Mouse (Mus musculus) heart, embryonic 14.5 days (tissue): Measurements from ENCODE around the gene C1qtnf5. TPM values are rescaled to one million over a fixed set of nuclear protein-coding genes. Genes with fewer than 3 reads are reported as not detected.

Experiments
- ATAC-seq: fragments of 200-750 bp; cut with Nextera tagmentation; 2 replicates; pipeline ENCODE4 v1.8.0; 2017; ENCODE audit warnings: low read depth, moderate TSS enrichment; ENCODE audit not compliant: insufficient number of reproducible peaks, insufficient read depth, low FRiP score
- H3K27ac ChIP-seq, 2 experiments: fragments of 200-500 bp in 1 of 2; fragments of 300-500 bp in 1 of 2; sonication (generic) in 1 of 2; replicated peaks in 1 of 2; 2 replicates each; pipeline ENCODE4 v1.5.1; 2012 to 2014; ENCODE audit warnings: low read depth in 2 of 2, low read length in 2 of 2, control low read depth in 1 of 2, mild to moderate bottlenecking in 1 of 2, mixed read lengths in 1 of 2; ENCODE audit not compliant: control insufficient read depth in 1 of 2, insufficient read depth in 1 of 2
- H3K27me3 ChIP-seq: fragments of 300-500 bp; sonication (generic); 2 replicates; pipeline ENCODE4 v1.6.1; 2014; ENCODE audit warnings: mild to moderate bottlenecking, low read length, control low read depth; ENCODE audit not compliant: control insufficient read depth, insufficient read depth
- H3K36me3 ChIP-seq: fragments of 300-500 bp; sonication (generic); 2 replicates; pipeline ENCODE4 v1.6.1; 2014; ENCODE audit warnings: mild to moderate bottlenecking, control low read depth, low read length, mixed read lengths; ENCODE audit not compliant: control insufficient read depth, insufficient read depth
- H3K4me1 ChIP-seq, 2 experiments: fragments of 200-500 bp in 1 of 2; fragments of 300-500 bp in 1 of 2; sonication (generic) in 1 of 2; 2 replicates each; pipeline ENCODE4 v1.6.1; 2012 to 2014; ENCODE audit warnings: low read length in 2 of 2, control low read depth in 1 of 2, mixed read lengths in 1 of 2; ENCODE audit not compliant: control insufficient read depth in 2 of 2, insufficient read depth in 2 of 2
- H3K4me2 ChIP-seq: fragments of 300-500 bp; sonication (generic); 2 replicates; pipeline ENCODE4 v1.6.1; 2014; ENCODE audit warnings: mild to moderate bottlenecking, low read length
- H3K4me3 ChIP-seq, 2 experiments: fragments of 200-500 bp in 1 of 2; fragments of 300-500 bp in 1 of 2; sonication (generic) in 1 of 2; 2 replicates each; pipeline ENCODE4 v1.5.1; 2012 to 2014; ENCODE audit warnings: low read length in 2 of 2, mild to moderate bottlenecking in 2 of 2, control low read depth in 1 of 2, low read depth in 1 of 2, moderate library complexity in 1 of 2; ENCODE audit not compliant: control insufficient read depth in 1 of 2, insufficient read depth in 1 of 2
- H3K9ac ChIP-seq: fragments of 300-500 bp; sonication (generic); 2 replicates; pipeline ENCODE4 v1.6.1; 2014; ENCODE audit warnings: mild to moderate bottlenecking, low read length
- H3K9me3 ChIP-seq: fragments of 300-500 bp; sonication (generic); 2 replicates; pipeline ENCODE4 v1.6.1; 2016; ENCODE audit warnings: low read length, control low read depth; ENCODE audit not compliant: control insufficient read depth
- WGBS: fragments of 180-500 bp; shearing (Covaris S2); extraction: QIAGEN DNeasy Blood & Tissue Kit; methylation state at CpG from one replicate; pipeline ENCODE4 v1.1.7; 2014; 5-methylcytosine and 5-hydroxymethylcytosine counted together
- polyA plus RNA-seq: library from polyadenylated mRNA; unstranded; fragments of >200 nt; fragmentation: Nextera tagmentation; extraction: Ambion mirVana; gene quantifications from 2 replicates; pipeline ENCODE4 v1.2.1, GENCODE M21; 2014

The C1qtnf5 gene
- polyA plus RNA-seq, 1 experiment from 2014 or later = 2.7 TPM

- ATAC-seq = no peak
- Histone ChIP-seq H3K27ac (0 out of 4 replicates have a peak overlapping the region, but pooled peaks of 1 of the 2 experiments have one; percentile 3), H3K9ac (no peak overlapping the region), H3K36me3 (peaks cover 82% of the 10 kb centered on the region), H3K27me3 (no peaks in the 10 kb centered on the region), H3K9me3 (no peaks in the 10 kb centered on the region), H3K4me1 (peaks cover 0 to 17% of the 10 kb centered on the region in 2 experiments; a peak in 2 of 4 replicates), H3K4me3 (no peak overlapping the region), H3K4me2 (no peak overlapping the region)
- 23% methylated on average over 8 of the region's 8 CpGs for WGBS
Measured at GRCm38 (mm10) chr9:44144023-44144717, 37.1 kb downstream of the C1qtnf5 start.

- H3K4me2 ChIP-seq = no peak overlapping the region
- H3K9ac ChIP-seq = no peak overlapping the region
- ATAC-seq = no peak
- H3K4me3 ChIP-seq = no peak overlapping the region
- H3K36me3 ChIP-seq = peaks cover 82% of the 10 kb centered on the region
- H3K27ac ChIP-seq = 0 out of 4 replicates have a peak overlapping the region, but pooled peaks of 1 of the 2 experiments have one; percentile 3
- H3K4me1 ChIP-seq = peaks cover 0 to 15% of the 10 kb centered on the region in 2 experiments; a peak in 2 of 4 replicates
- H3K9me3 ChIP-seq = no peaks in the 10 kb centered on the region
- H3K27me3 ChIP-seq = no peaks in the 10 kb centered on the region
Measured at GRCm38 (mm10) chr9:44144718-44145060, 37.6 kb downstream of the C1qtnf5 start.

GRCm38 (mm10) chr9:44147290-44147689 is 40.2 kb downstream of the C1qtnf5 start:
- Histone ChIP-seq H3K4me3 (no peak overlapping the region), H3K4me2 (no peak overlapping the region), H3K27me3 (no peaks in the 10 kb centered on the region), H3K9me3 (no peaks in the 10 kb centered on the region), H3K27ac (no peak overlapping the region), H3K4me1 (peaks cover 0 to 15% of the 10 kb centered on the region in 2 experiments; a peak in 2 of 4 replicates), H3K36me3 (peaks cover 81% of the 10 kb centered on the region), H3K9ac (no peak overlapping the region)
- WGBS = 18% methylated on average over 3 of the region's 3 CpGs
- no peak for ATAC-seq

Other genes starting within 250 kb of the C1qtnf5 start
- gene Thy1, start 63.9 kb upstream of the C1qtnf5 start, polyA plus RNA-seq = 2.5 and 2.7 TPM in 2 replicates
- gene Usp2, start 40.2 kb upstream of the C1qtnf5 start, polyA plus RNA-seq = 73.5 and 80.7 TPM in 2 replicates
- not detected in 2 replicates for gene Mfrp, start 5.5 kb upstream of the C1qtnf5 start, polyA plus RNA-seq
- 0.07 and 0.08 TPM in 2 replicates for gene Gm49380, start 6.3 kb downstream of the C1qtnf5 start, polyA plus RNA-seq
- 30.4 and 32.9 TPM in 2 replicates for gene Rnf26, start 6.3 kb downstream of the C1qtnf5 start, polyA plus RNA-seq
- 129 and 130 TPM in 2 replicates for gene Mcam, start 27.2 kb downstream of the C1qtnf5 start, polyA plus RNA-seq
- 12.7 and 13.7 TPM in 2 replicates for gene Cbl, start 126.8 kb downstream of the C1qtnf5 start, polyA plus RNA-seq
- not detected in 2 replicates for gene Ccdc153, start 133.4 kb downstream of the C1qtnf5 start, polyA plus RNA-seq
- gene Pdzd3, start 144.2 kb downstream of the C1qtnf5 start, polyA plus RNA-seq = not detected in 2 replicates
- gene Nlrx1, start 161.4 kb downstream of the C1qtnf5 start, polyA plus RNA-seq = 7.0 and 7.3 TPM in 2 replicates
- gene Abcg4, start 181.4 kb downstream of the C1qtnf5 start, polyA plus RNA-seq = 1.3 and 2.7 TPM in 2 replicates
- gene Hinfp, start 198.4 kb downstream of the C1qtnf5 start, polyA plus RNA-seq = 10.5 and 12.1 TPM in 2 replicates
- gene C2cd2l, start 213.0 kb downstream of the C1qtnf5 start, polyA plus RNA-seq = 5.4 and 7.7 TPM in 2 replicates
- 34.7 and 37.8 TPM in 2 replicates for gene Dpagt1, start 218.8 kb downstream of the C1qtnf5 start, polyA plus RNA-seq
- 153 and 167 TPM in 2 replicates for gene H2afx, start 227.4 kb downstream of the C1qtnf5 start, polyA plus RNA-seq
- gene Hmbs, start 237.0 kb downstream of the C1qtnf5 start, polyA plus RNA-seq = 110 and 112 TPM in 2 replicates